Mouse (Mus musculus) cerebellum, adult 9-11 months (tissue): ENCODE results near the gene Usp5.
A peak's percentile ranks its signal among the peaks of the same experiment; 100 is the strongest.

Source experiments
- DNase-seq: peaks from one replicate; pipeline ENCODE4 v3.0.0; 2022

Gene Usp5

GRCm38 (mm10) chr6:124828868-124829798 is at the start of gene Usp5, which contains the start of gene Cdca3:
Usp5 (minus strand) TSS chr6:124829484.
Cdca3 (plus strand) TSS chr6:124829547.
- DNase-seq = peak; percentile 100

GRCm38 (mm10) chr6:124874348-124874747 is 45.1 kb upstream of the Usp5 start:
- DNase-seq = no peak

- peak; percentile 33 for DNase-seq
These were observed 37.3 kb upstream of the Usp5 start for GRCm38 (mm10) chr6:124866560-124866959.

GRCm38 (mm10) chr6:124865766-124866362 is 36.6 kb upstream of the Usp5 start:
- peak; percentile 42 for DNase-seq

GRCm38 (mm10) chr6:124863658-124864298 is 34.5 kb upstream of the Usp5 start, which contains the start of gene Gpr162:
Gpr162 (minus strand) TSS chr6:124863983.
- DNase-seq = peak; percentile 85

GRCm38 (mm10) chr6:124863125-124863657 is 33.9 kb upstream of the Usp5 start:
- no peak for DNase-seq

- DNase-seq = peak; percentile 44
These were observed 33.3 kb upstream of the Usp5 start for GRCm38 (mm10) chr6:124862406-124863124.

- peak; percentile 60 for DNase-seq
These were observed 32.5 kb upstream of the Usp5 start for GRCm38 (mm10) chr6:124861802-124862201.

- peak; percentile 64 for DNase-seq
These were observed 32.0 kb upstream of the Usp5 start for GRCm38 (mm10) chr6:124861266-124861665.

GRCm38 (mm10) chr6:124860511-124860910 is 31.2 kb upstream of the Usp5 start:
- DNase-seq = peak; percentile 55

- DNase-seq = peak; percentile 91
These were observed 30.4 kb upstream of the Usp5 start for GRCm38 (mm10) chr6:124859725-124860124.

- peak; percentile 65 for DNase-seq
These were observed 29.5 kb upstream of the Usp5 start for GRCm38 (mm10) chr6:124858561-124859318.

GRCm38 (mm10) chr6:124857840-124858530 is 28.7 kb upstream of the Usp5 start:
- DNase-seq = peak; percentile 53

- DNase-seq = peak; percentile 94
These were observed 27.9 kb upstream of the Usp5 start, which contains the start of gene P3h3 for GRCm38 (mm10) chr6:124856916-124857839. P3h3 (minus strand) TSS chr6:124857752.

GRCm38 (mm10) chr6:124856321-124856720 is 27.0 kb upstream of the Usp5 start:
- DNase-seq = peak; percentile 71

- no peak for DNase-seq
These were observed 25.4 kb upstream of the Usp5 start for GRCm38 (mm10) chr6:124854647-124855046.

- DNase-seq = no peak
These were observed 21.3 kb upstream of the Usp5 start for GRCm38 (mm10) chr6:124850535-124850934.

GRCm38 (mm10) chr6:124847305-124847704 is 18.0 kb upstream of the Usp5 start:
- peak; percentile 93 for DNase-seq
